Mouse (Mus musculus) embryonic facial prominence, embryonic 13.5 days (tissue): ENCODE data around the gene Xpnpep3. TPM values are rescaled to one million over a fixed set of nuclear protein-coding genes. Genes with fewer than 3 reads are reported as not detected.
"Not testable (repeated sequence)": the region's sequence is repeated elsewhere in the genome, so short reads cannot be mapped to it uniquely, and the experiment has no call there.

Experiments used
- ATAC-seq: fragments of 200-750 bp; cut with Nextera tagmentation; 2 replicates; pipeline ENCODE4 v1.8.0; 2017; ENCODE audit warnings: low read depth; ENCODE audit not compliant: insufficient number of reproducible peaks, insufficient read depth, low FRiP score, low TSS enrichment
- H3K27ac ChIP-seq: fragments of 300-500 bp; sonication (generic); 2 replicates; pipeline ENCODE4 v1.5.1; 2015; ENCODE audit warnings: moderate library complexity, mild to moderate bottlenecking, inconsistent platforms
- H3K27me3 ChIP-seq: fragments of 300-500 bp; sonication (generic); 2 replicates; pipeline ENCODE4 v1.6.1; 2015; ENCODE audit warnings: mild to moderate bottlenecking, inconsistent platforms
- H3K36me3 ChIP-seq: fragments of 300-500 bp; sonication (generic); 2 replicates; pipeline ENCODE4 v1.6.1; 2015; ENCODE audit warnings: mild to moderate bottlenecking, inconsistent platforms
- H3K4me1 ChIP-seq: fragments of 300-500 bp; sonication (generic); 2 replicates; pipeline ENCODE4 v1.6.1; 2015; ENCODE audit warnings: inconsistent platforms
- H3K4me2 ChIP-seq: fragments of 300-500 bp; sonication (generic); 2 replicates; pipeline ENCODE4 v1.6.1; 2015; ENCODE audit warnings: moderate library complexity, mild to moderate bottlenecking, inconsistent platforms
- H3K4me3 ChIP-seq: fragments of 300-500 bp; sonication (generic); 2 replicates; pipeline ENCODE4 v1.5.1; 2015; ENCODE audit warnings: mild to moderate bottlenecking, inconsistent platforms
- H3K9ac ChIP-seq: fragments of 300-500 bp; sonication (generic); 2 replicates; pipeline ENCODE4 v1.6.1; 2015; ENCODE audit warnings: mild to moderate bottlenecking, inconsistent platforms
- H3K9me3 ChIP-seq: fragments of 300-500 bp; sonication (generic); 2 replicates; pipeline ENCODE4 v1.6.1; 2016; ENCODE audit warnings: inconsistent platforms
- WGBS: fragments of 180-500 bp; shearing (Covaris S2); methylation state at CpG from one replicate; pipeline ENCODE4 v1.1.7; 2015; ENCODE audit warnings: mixed read lengths; 5-methylcytosine and 5-hydroxymethylcytosine counted together
- polyA plus RNA-seq: library from polyadenylated mRNA; unstranded; fragments of >200 nt; fragmentation: Nextera tagmentation; extraction: Ambion mirVana; gene quantifications from 2 replicates; pipeline ENCODE4 v1.2.1, GENCODE M21; 2015

Gene Xpnpep3
- polyA plus RNA-seq, 1 experiment from 2014 or later = 10.0 TPM

DNA sequence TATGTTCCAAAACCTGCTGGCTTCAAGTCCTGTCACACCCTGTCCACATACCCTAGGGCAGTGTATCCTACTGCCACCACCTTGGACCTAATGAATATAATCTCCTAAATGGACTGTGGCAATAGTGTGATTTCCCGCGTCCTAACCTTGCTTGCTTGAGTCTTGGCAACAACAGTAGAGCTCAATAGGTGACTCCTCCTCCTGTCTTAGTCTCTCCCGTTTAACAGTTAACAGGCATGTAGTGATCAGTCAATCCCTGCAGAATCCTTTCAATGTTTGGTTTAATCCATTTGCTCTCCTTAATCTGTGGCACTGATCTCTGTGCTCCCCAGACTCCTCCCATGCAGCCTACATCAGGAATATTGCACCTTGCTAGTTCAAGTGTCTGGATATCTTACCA, 5.1 kb downstream of the Xpnpep3 start:
- ATAC-seq = no peak
- Histone ChIP-seq H3K27ac (no peak overlapping the region), H3K36me3 (no peaks in the 10 kb centered on the region), H3K4me3 (no peak overlapping the region), H3K4me2 (no peak overlapping the region), H3K4me1 (peaks cover 7% of the 10 kb centered on the region; the same call in 1 of the 2 replicates), H3K27me3 (no peaks in the 10 kb centered on the region), H3K9ac (no peak overlapping the region), H3K9me3 (no peaks in the 10 kb centered on the region)
- 85% methylated on average over 3 of the region's 3 CpGs for WGBS

DNA sequence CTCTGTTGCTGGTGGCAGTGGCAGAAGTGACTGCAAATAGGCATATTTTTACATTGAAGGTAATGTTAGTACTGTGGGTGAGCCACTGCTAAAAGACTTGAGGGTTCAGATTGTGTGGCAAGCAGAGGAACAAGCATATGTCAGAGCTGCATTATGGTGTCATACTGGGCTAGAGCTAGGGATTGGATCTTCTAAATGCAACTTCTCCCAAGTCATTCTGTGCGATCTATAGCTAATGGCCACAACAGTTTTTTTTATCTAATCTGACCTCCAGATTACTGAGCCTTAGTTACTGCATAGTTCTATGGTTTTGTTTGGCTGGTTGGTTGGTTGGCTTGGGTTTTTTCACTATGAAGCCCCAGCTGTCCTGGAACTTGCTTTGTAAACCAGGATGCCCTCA, 8.3 kb downstream of the Xpnpep3 start, which contains the start of gene Dnajb7:
Gene Dnajb7 (minus strand): TSS at position 101 of the 400 bp plus-strand sequence.
- no peaks in the 10 kb centered on the region for H3K36me3 ChIP-seq
- H3K9ac ChIP-seq = no peak within 1 kb of the TSS
- WGBS = 93% methylated on average over 1 of the region's 1 CpGs
- H3K9me3 ChIP-seq = no peaks in the 10 kb centered on the region
- H3K4me3 ChIP-seq = no peak within 1 kb of the TSS
- H3K27me3 ChIP-seq = no peaks in the 10 kb centered on the region
- no peak within 1 kb of the TSS for H3K27ac ChIP-seq
- no peaks in the 10 kb centered on the region for H3K4me1 ChIP-seq
- no peak within 1 kb of the TSS for H3K4me2 ChIP-seq
- no peak for ATAC-seq

DNA sequence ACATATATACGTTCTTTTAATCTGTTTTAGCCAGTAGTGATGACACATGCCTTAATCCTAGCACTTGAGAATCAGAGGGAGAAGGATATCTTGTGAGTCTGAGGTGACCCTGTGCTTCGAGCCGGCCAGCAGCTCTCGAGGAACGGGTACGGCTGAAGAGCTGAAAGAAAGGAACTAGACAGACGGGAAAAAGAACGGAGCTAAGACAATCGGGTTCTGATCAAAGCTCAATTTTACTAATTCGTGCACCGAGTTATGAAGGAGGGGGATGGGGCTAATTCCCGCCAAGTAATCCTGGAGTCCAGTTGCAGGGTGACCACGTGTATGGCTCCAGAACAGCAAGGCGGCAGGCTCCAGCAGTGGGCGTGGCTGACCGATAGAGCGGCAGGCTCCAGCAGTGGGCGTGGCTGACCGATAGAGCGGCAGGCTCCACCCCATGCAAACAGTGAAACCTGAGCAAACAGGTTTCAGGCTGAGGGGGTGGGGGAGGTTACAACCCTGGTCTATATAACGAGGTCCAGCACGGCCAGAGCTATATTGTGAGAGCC, 16.9 kb downstream of the Xpnpep3 start:
- peak; percentile 78 for ATAC-seq
- not testable (repeated sequence) for H3K9me3 ChIP-seq, H3K36me3 ChIP-seq, H3K4me1 ChIP-seq, H3K27me3 ChIP-seq
- H3K4me2 ChIP-seq = peak overlapping the region; percentile 63
- H3K27ac ChIP-seq = peak overlapping the region; percentile 14; the same call in 1 of the 2 replicates
- H3K9ac ChIP-seq = peak overlapping the region; percentile 60
- 3% methylated on average over 22 of the region's 22 CpGs for WGBS
- H3K4me3 ChIP-seq = peak overlapping the region; percentile 40

DNA sequence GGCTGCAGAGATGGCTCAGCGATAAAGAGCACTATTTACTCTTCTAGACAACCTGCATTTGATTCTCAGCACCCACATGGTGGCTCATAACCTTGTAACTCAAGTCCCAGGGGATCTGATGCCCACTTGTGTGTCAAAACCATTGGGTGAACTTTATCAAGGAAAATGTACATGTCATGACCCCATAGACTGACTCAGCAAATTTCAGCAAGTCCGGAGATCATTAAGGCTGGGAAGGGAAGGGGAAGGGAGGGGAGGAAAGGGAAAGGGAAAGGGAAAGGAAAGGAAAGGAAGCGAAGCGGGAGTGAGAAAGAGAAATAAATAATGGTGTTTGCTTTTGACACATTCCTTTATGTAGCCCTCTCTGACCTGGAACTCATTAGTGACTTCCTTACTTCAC, 18.1 kb downstream of the Xpnpep3 start:
- Histone ChIP-seq H3K27me3 (no peaks in the 10 kb centered on the region), H3K27ac (no peak overlapping the region), H3K36me3 (no peaks in the 10 kb centered on the region), H3K4me1 (peaks cover 5% of the 10 kb centered on the region; the same call in 1 of the 2 replicates), H3K4me2 (no peak overlapping the region), H3K9me3 (no peaks in the 10 kb centered on the region), H3K4me3 (no peak overlapping the region), H3K9ac (no peak overlapping the region)
- ATAC-seq = no peak
- 84% methylated on average over 4 of the region's 4 CpGs for WGBS

DNA sequence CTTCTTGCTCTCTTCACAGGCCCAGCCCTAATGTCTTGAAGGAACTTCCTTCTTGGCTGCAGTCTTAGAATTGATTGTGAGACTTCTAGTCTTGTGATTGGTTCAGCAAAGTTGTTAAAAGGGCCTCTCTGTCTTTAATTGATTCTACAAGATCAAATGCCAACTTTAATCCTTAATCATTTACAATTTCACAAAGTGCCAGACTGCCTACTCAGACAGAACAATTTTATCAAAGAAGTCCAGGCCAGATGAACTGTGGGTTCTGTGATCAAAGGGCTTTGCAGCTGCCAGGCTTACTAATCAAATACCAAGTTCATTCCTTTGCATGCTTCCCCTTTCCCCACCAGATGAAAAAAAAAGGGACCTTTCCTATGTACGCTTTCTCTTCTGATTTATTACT, 21.5 kb downstream of the Xpnpep3 start:
- Histone ChIP-seq H3K4me1 (peaks cover 3% of the 10 kb centered on the region; the same call in 1 of the 2 replicates), H3K27me3 (no peaks in the 10 kb centered on the region), H3K4me3 (no peak overlapping the region), H3K27ac (no peak overlapping the region), H3K9ac (no peak overlapping the region), H3K4me2 (no peak overlapping the region), H3K36me3 (no peaks in the 10 kb centered on the region), H3K9me3 (no peaks in the 10 kb centered on the region)
- no peak for ATAC-seq
- 47% methylated on average over 1 of the region's 1 CpGs for WGBS

DNA sequence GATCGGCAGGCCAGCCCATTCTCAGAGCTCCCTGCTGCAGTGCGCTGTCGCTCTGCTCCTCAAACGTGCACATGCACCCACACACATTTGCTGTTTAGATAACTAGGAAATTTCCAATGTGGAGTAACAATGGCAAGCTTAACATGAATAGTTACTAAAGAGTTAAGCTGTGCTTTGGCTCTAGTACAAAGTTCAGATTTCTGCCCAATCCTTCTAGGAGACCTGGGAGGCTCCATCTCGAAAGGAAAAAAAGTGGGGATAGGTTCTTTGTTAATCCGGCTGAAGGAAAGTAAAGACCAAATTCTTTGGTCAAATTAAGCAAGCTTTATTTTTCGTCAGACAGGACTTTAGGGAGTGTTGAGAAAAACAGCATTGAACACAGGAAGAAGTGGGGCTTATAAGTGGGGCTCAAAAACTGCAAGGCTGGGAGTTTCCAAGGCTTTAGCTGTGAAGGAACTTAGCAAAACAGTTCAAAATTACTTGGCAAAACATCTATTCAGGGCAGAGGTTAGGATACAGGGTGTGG, 22.3 kb downstream of the Xpnpep3 start:
- 61% methylated on average over 7 of the region's 7 CpGs for WGBS
- Histone ChIP-seq H3K9ac (no peak overlapping the region), H3K36me3 (peaks cover 1% of the 10 kb centered on the region), H3K4me2 (no peak overlapping the region), H3K4me3 (no peak overlapping the region), H3K9me3 (no peaks in the 10 kb centered on the region), H3K4me1 (no peaks in the 10 kb centered on the region), H3K27me3 (no peaks in the 10 kb centered on the region), H3K27ac (peak overlapping the region; percentile 34; the same call in 1 of the 2 replicates)
- no peak for ATAC-seq

DNA sequence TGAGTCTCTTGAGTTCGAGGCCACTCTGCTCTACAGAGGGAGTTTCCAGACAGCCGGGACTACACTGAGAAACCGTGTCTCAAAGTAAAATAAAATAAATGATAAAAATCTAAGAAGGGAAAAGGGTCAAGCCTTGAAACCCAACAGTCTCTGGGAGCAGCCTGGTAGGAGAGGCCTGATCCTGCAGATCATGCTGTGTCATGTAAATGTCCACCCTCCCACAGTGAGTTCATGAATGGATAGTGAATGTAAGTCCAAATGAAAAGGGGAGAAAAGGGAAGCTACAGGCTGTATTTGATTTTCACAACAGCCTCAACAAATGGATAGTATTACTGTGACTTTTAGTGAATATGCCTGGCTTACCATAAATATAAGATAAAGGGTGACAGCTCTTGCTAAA, 25.4 kb downstream of the Xpnpep3 start:
- H3K9ac ChIP-seq = no peak overlapping the region
- no peak overlapping the region for H3K4me2 ChIP-seq
- no peaks in the 10 kb centered on the region for H3K9me3 ChIP-seq
- no peak for ATAC-seq
- H3K4me3 ChIP-seq = no peak overlapping the region
- no peaks in the 10 kb centered on the region for H3K4me1 ChIP-seq
- H3K27me3 ChIP-seq = no peaks in the 10 kb centered on the region
- H3K27ac ChIP-seq = no peak overlapping the region
- WGBS = 77% methylated on average over 3 of the region's 3 CpGs
- H3K36me3 ChIP-seq = peaks cover 9% of the 10 kb centered on the region

DNA sequence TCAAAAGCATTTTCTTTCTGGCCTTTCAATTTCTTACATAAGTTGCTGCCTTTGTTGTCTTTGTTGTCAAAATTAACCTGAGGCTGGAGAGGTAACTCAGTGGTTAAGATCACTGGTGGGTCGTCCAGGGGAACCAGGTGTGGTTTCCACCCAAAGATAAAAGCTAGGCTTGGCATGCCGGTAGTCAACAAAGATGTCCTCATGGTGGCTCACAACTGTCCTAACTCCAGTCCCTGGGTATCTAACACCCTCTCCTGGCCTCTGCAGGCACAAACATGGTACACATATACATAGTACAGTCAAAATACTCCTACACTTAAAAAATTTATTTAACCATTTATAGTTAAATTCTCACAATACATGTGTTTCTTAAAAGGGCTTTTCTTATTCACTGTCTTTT, 28.0 kb downstream of the Xpnpep3 start:
- Histone ChIP-seq H3K9ac (no peak overlapping the region), H3K4me1 (no peaks in the 10 kb centered on the region), H3K9me3 (no peaks in the 10 kb centered on the region), H3K36me3 (peaks cover 29% of the 10 kb centered on the region), H3K27me3 (no peaks in the 10 kb centered on the region), H3K4me2 (no peak overlapping the region), H3K4me3 (no peak overlapping the region), H3K27ac (no peak overlapping the region)
- ATAC-seq = no peak
- WGBS = 88% methylated on average over 2 of the region's 2 CpGs

DNA sequence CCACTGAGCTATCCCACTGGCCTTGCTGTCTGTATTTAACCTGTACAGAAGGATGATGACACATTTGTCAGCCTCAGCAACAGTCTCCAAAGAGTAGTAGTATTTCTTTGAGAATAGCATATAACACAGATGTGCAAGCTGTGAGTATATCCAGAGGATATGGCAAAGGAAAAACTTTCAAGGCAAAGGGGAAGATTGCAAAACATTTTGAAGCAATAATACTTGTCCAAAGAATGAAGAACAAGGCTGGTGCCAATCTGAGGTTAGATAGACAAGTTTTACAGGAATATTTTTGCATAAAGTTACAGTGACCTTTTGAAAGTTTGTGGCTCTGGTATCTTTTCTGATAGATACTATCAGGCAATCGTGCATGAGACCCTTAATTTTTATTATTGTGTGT, 31.3 kb downstream of the Xpnpep3 start:
- Histone ChIP-seq H3K4me3 (no peak overlapping the region), H3K36me3 (peaks cover 32% of the 10 kb centered on the region), H3K9ac (no peak overlapping the region), H3K9me3 (no peaks in the 10 kb centered on the region), H3K27me3 (no peaks in the 10 kb centered on the region), H3K27ac (no peak overlapping the region), H3K4me2 (no peak overlapping the region), H3K4me1 (no peaks in the 10 kb centered on the region)
- 90% methylated on average over 1 of the region's 1 CpGs for WGBS
- no peak for ATAC-seq

DNA sequence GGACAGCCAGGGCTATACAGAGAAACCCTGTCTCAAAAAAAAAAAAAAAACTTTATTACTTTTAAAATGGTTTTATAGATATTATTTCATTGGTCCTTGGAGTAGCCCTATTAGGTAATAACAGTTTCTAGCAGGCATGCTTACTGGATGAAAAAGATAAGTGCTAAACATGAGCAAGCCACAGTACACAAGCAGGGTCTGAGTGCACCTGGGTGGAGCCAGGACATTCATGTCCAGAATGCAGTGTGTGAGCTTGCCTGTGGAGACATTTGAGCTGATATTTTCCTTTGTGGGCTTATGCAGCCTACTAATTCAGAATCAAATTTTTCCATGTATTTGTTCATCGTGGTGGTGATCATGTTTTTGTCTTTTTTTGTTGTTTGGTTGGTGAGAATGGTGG, 38.4 kb downstream of the Xpnpep3 start:
- no peak overlapping the region for H3K4me2 ChIP-seq
- H3K9me3 ChIP-seq = no peaks in the 10 kb centered on the region
- no peaks in the 10 kb centered on the region for H3K4me1 ChIP-seq
- H3K4me3 ChIP-seq = no peak overlapping the region
- no peak overlapping the region for H3K9ac ChIP-seq
- ATAC-seq = no peak
- 88% methylated on average over 1 of the region's 1 CpGs for WGBS
- no peaks in the 10 kb centered on the region for H3K27me3 ChIP-seq
- peaks cover 32% of the 10 kb centered on the region for H3K36me3 ChIP-seq
- H3K27ac ChIP-seq = no peak overlapping the region

DNA sequence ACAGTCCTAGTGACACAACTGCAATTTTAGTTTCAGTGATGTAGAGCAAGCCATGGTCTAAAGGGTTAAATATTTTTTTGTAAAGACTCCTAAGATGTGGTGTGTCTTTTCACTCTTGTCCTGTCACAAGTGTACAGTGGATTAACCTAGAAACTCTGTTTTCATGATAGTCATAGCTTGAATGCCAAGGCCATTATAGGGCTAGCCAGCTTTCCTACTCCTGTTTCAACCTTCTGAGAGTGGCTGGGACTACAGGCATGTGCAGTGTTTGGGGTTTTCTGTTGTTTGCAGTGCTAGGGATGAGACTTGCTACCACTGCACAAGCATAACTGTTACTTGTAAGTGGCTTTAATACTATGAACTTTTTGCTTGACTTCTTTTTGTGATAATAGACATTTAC, 39.3 kb downstream of the Xpnpep3 start:
- Histone ChIP-seq H3K4me1 (no peaks in the 10 kb centered on the region), H3K9me3 (no peaks in the 10 kb centered on the region), H3K4me3 (no peak overlapping the region), H3K27ac (no peak overlapping the region), H3K9ac (no peak overlapping the region), H3K27me3 (no peaks in the 10 kb centered on the region), H3K4me2 (no peak overlapping the region), H3K36me3 (peaks cover 33% of the 10 kb centered on the region)
- ATAC-seq = no peak

DNA sequence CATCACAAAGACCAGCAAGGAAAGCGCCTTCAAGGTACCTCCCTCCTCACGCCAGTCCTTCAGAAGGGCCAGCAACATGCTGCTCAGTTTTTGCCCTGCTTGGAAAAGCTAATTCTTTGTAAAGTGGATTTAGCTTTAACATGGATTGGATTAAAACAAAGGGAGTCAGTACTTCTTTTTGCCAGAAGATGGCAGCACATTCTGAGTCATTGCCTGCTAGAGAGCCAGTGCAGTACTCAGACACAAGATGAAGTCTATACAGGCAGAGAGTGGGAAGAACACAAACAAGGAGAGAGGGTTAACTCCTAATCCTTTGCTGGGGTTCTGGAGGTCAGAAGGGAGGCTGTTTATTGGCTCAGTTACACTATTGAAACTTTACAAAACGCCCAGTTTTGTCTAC, 48.5 kb downstream of the Xpnpep3 start:
- 41% methylated on average over 3 of the region's 3 CpGs for WGBS
- no peak for ATAC-seq

More for the DNA sequence above, 48.5 kb downstream of the Xpnpep3 start:
- no peak overlapping the region for H3K4me2 ChIP-seq
- H3K27me3 ChIP-seq = no peaks in the 10 kb centered on the region
- H3K27ac ChIP-seq = no peak overlapping the region
- H3K36me3 ChIP-seq = peaks cover 42% of the 10 kb centered on the region
- H3K9me3 ChIP-seq = no peaks in the 10 kb centered on the region
- H3K4me3 ChIP-seq = no peak overlapping the region
- H3K4me1 ChIP-seq = no peaks in the 10 kb centered on the region
- no peak overlapping the region for H3K9ac ChIP-seq
